Mouse (Mus musculus) urinary bladder, postnatal 10 days (tissue): ENCODE measurements around the gene Metrnl.

Experiments
- DNase-seq: peaks from one replicate; pipeline ENCODE4 v3.0.0; 2022; ENCODE audit warnings: low spot score

Metrnl gene

DNA sequence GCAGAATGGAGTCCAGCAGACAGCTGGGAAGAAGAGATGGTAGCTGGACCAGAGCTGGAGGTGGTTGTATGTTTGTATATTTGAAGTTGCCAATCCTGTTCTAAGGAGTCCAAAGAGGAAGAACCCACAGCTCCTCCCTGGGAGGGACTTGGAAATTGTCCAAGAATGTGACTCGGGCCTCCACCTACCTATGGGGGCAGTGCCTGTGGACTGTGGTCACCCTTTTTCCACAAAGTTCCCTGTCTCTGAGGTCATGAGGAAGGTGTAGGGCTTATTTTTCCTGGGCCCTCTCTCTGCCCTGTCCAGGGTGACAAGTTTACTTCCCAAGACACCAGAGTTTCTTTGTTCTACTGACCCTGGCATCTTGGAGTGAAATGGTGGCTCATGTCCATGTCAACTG, 39.6 kb downstream of the Metrnl start:
- no peak for DNase-seq

DNA sequence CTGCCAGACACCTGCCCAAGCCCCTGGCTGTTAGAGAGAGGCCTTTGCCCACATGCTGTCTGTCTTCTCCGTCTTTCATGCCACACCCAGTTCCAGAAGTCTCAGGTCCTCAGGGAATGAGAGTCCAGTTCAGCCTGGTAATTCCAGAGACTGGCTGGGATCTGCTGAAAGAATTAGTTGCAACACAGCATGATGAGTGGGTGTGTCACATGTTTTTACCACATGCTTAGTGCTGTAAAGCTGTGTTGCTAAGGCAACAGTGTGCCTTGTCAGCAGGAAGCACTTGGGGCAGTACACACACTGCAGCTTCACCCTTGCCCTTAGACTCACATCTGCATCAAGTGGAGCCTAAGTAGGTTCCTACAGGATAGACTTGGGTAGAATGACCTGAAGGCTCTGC, 40.1 kb downstream of the Metrnl start:
- DNase-seq: no peak

DNA sequence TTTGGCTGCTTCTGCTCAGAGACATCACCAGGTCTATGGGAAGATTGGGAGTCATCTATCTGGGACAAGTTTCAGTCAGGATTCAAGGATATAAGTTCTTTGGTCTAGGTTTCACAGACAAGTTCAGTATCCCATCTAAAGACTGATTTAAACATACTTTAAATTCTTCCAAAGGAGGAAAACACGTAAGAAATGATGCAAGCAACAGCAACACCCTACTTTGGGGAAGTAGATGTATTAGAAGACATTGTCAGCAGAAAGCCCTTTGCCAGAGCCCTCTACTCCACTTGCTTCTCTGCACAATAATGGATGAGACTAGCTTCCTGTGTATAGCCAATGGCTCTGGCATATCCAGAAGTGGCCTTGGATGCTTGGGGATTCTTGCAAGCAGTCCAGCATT, 41.8 kb downstream of the Metrnl start:
- DNase-seq: no peak

GRCm38 (mm10) chr11:121743915-121744628, 42.7 kb downstream of the Metrnl start:
- DNase-seq: no peak

DNA sequence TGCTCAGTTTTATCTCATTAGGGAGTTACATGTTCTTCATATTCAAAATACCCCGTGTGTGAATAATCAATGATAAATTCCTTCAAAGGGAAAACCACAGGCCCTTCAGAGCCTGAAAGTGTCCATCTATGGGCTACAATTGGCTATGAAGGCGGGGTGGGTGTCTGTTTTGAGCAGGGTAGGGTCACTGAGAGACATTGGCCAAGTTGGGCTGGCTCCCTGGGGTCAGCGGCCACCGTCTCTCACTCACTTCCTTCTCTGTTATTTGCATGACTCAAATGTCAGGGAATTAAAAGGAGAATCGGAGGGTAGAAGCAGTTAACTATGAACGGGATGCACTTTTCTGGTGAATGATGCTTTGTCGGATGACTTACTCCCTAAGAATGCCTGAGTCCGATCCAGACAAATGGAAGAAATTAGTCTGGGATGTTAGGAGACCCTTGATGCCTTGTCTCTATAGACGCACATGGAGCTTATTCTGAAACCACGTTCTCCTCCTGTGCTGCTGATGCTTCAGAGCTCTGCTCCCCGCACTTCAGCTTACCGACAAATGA, 45.7 kb downstream of the Metrnl start:
- DNase-seq: no peak

- no peak for DNase-seq
These were observed 46.8 kb downstream of the Metrnl start for GRCm38 (mm10) chr11:121748003-121748684.
